Mouse (Mus musculus) heart, postnatal 0 days (tissue): ENCODE data around the gene Fdx1l.

Source experiments
- CTCF ChIP-seq: IDR thresholded peaks from 2 replicates; pipeline ENCODE4 v1.5.1; 2016; ENCODE audit warnings: antibody characterized with exemption, control low read depth, low read depth
- EP300 ChIP-seq: IDR thresholded peaks from 2 replicates; pipeline ENCODE4 v1.6.1; 2016; ENCODE audit warnings: antibody characterized with exemption, low read depth

GRCm38 (mm10) chr9:21036161-21036560 lies 37.3 kb downstream of the Fdx1l start:
- TF ChIP-seq CTCF (no peak), EP300 (no peak)
